Mouse (Mus musculus) kidney, adult 2 months (tissue): ENCODE results near the gene Plekho2.

Experiments used
- CTCF ChIP-seq: fragments of 200-500 bp; conservative IDR thresholded peaks from 2 replicates; pipeline ENCODE4 v1.5.1; 2011; ENCODE audit warnings: low read depth, mild to moderate bottlenecking, control low read depth, low read length, moderate library complexity, mixed read lengths; ENCODE audit not compliant: insufficient read depth, insufficient read length
- POLR2A ChIP-seq: fragments of 200-500 bp; IDR thresholded peaks from one replicate; pipeline ENCODE4 v1.6.1; 2011; ENCODE audit warnings: low read depth, low read length, control low read depth

GRCm38 (mm10) chr9:65541126-65542068, 38.4 kb downstream of the Plekho2 start:
- no peak for TF ChIP-seq CTCF
- TF ChIP-seq POLR2A = no peak
